Mouse (Mus musculus) embryo, embryonic 10.5 days (tissue): ENCODE measurements around the gene Smndc1.
A peak's percentile ranks its signal among the peaks of the same experiment; 100 is the strongest.
"Not testable (repeated sequence)": the region's sequence is repeated elsewhere in the genome, so short reads cannot be mapped to it uniquely, and the experiment has no call there.

ENCODE experiments used
- DNase-seq: peaks from one replicate; pipeline ENCODE4 v3.0.0-alpha.2; 2015; ENCODE audit warnings: low spot score

Gene Smndc1

DNA sequence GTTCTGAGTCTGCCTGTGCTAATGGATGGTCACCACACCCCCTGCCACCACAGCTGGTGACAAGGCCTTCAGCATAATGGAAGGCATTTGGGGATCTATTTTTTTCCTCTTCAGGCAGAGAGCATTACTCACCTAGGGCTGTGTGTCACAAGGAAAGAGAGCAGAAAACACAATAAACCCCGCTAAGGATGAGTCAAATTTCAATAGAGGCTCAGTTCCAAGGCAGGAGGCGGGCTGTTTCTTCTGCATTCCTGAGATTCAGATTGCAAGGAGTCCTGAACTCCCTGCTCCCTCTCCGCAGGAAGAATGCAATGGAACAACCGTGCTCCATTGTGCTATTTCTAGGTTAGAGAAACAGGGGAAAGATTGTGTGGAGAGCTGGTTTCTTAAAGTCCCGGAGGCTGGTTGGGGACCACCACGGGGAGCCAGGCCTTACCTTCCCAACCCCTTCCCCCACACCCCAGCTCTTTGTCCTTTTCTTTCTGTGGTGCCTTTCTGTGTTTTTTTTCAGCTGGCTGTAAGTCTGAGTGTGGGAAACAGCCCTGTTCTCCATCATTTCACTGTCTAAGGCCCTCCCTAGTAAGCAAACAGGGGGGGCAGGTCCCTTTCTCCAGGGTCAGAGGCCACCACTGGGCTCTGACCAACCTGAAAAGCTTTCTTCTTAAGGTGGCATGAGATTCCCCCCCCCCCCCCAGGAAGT is 21.9 kb upstream of the Smndc1 start:
- peak; percentile 77 for DNase-seq

GRCm38 (mm10) chr19:53409663-53410307 is 19.4 kb upstream of the Smndc1 start:
- DNase-seq: no peak

DNA sequence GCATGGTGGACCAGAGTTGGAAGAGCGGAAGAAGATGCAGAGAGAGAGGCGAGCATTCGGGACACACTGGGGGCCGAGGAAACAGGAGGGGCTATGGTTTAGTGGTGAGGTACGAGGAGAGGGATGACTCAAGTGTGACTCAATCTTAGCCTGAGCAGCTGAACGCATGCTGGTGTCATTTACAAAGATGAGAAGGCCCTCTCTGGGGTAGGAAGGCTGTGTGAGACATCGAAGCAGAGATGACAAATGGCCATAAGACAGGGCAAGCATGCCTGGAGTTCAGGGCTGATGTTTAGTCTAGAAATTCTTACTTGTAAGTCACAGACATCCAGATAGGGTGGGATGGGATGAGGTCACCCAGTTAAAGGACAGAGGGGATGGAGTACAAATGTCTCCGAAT is 18.0 kb upstream of the Smndc1 start:
- no peak for DNase-seq

DNA sequence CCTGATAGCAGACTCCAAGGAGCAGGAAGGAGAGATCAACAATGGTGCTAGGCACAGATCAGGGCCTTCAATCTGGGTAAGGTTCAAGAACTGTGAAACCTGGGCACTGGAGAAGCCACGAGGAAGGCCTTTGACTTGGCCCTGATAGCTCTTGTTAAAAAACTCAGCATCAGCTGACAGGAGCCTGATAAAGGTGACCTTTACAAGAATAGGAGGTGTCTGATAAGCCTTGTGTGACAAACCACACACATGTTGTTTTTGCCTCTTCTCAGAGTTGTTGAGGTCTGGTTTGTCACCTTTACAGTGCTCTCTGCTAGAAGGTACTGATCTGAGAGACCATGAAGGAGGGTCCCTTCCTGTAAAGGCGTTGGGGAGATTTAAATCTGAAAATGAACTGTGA is 17.0 kb upstream of the Smndc1 start:
- no peak for DNase-seq

GRCm38 (mm10) chr19:53405810-53406209 is 15.4 kb upstream of the Smndc1 start:
- no peak for DNase-seq

GRCm38 (mm10) chr19:53404837-53405356 is 14.5 kb upstream of the Smndc1 start:
- no peak for DNase-seq

DNA sequence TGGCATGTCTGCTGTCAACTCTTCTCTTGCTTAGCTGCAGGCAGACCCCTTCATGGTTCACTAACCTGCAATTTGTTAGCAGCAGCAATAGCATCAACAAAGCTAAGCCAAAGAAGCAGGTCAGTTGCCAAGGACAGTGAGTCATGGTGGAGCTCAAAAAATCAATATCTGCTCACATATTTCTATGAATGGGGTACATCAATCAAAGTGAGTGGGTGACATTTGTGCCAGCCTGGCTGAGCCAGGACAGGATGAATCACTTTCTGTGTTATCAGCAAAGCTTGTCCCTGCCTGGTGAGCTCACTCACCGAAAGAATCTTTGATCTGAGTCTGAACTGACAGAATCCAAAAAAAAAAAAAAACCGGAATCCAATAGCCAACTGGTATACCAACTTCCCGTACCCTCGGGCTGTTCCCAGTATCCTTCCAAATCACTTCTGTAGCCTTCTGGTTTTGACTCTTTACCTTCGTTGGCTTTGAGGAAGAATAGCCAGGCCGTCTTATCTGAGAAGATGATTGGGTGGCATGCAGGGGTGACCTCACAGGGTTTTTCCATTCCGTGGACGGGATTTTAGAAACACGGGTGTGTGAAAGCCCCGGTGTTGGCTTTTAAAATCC is 13.9 kb upstream of the Smndc1 start:
- DNase-seq: no peak

GRCm38 (mm10) chr19:53402741-53403432 is 12.5 kb upstream of the Smndc1 start:
- no peak for DNase-seq

- DNase-seq: no peak
Observed at GRCm38 (mm10) chr19:53400332-53401110, 10.1 kb upstream of the Smndc1 start.

GRCm38 (mm10) chr19:53399213-53399612 is 8.8 kb upstream of the Smndc1 start:
- DNase-seq: no peak

GRCm38 (mm10) chr19:53397451-53398233 is 7.3 kb upstream of the Smndc1 start:
- DNase-seq: no peak

GRCm38 (mm10) chr19:53395805-53396204 is 5.4 kb upstream of the Smndc1 start:
- DNase-seq: not testable (repeated sequence)

GRCm38 (mm10) chr19:53394956-53395355 is 4.6 kb upstream of the Smndc1 start:
- DNase-seq: not testable (repeated sequence)

GRCm38 (mm10) chr19:53394552-53394951 is 4.2 kb upstream of the Smndc1 start:
- peak; percentile 85 for DNase-seq

GRCm38 (mm10) chr19:53393646-53394045 is 3.3 kb upstream of the Smndc1 start:
- DNase-seq: no peak

- no peak for DNase-seq
Observed at GRCm38 (mm10) chr19:53392781-53393343, 2.5 kb upstream of the Smndc1 start.

DNA sequence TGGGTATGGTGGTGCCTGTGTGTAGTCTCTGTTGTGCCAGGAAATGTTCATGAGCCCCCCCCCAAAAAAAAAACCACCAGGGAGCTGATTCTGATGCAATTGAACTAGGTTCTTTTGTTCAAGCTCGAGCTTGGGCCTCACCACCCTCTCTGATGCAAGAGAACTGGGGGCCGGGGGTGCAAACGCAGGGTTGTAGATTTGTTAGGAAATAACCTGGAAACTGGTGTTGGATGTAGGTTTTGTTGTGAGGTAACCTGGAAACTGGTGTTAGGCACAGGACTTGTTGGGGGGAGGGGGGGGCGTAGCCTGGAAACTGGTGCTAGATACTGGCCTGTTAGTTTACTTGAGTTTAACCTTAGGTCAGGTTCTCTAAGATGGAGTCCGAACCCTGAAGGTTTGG is 1.4 kb upstream of the Smndc1 start:
- DNase-seq: no peak

GRCm38 (mm10) chr19:53391386-53391785 is 1.0 kb upstream of the Smndc1 start:
- no peak for DNase-seq

DNA sequence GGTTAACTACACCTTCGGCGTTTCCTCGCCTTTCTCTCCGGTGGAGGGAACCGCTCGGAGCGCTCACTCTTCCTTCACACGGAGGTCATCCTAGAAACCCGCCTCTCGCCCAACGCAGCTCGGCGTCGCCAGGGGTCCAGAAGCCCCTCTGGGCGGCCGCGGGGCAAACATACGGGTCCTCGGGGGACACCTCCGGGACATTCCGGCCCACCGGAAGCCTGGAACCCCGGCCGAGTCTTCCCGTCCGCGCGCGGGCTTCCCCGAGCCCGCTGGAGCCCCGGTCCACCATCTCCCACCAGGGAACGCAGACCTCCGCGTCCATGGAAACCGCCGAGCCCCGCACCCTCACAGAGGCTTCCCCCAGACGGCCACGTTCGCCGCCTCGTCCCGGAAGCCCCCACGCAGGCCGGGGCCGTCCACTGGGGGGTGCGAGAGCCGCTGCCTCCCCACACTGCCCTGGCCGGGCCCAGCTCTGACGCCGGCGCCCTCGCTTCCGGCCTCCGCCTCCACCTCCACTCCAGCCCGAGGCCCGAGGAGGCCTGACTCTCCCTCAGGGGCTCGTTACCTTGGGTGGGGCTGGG is 437 bp downstream of the Smndc1 start:
- peak; percentile 44 for DNase-seq

DNA sequence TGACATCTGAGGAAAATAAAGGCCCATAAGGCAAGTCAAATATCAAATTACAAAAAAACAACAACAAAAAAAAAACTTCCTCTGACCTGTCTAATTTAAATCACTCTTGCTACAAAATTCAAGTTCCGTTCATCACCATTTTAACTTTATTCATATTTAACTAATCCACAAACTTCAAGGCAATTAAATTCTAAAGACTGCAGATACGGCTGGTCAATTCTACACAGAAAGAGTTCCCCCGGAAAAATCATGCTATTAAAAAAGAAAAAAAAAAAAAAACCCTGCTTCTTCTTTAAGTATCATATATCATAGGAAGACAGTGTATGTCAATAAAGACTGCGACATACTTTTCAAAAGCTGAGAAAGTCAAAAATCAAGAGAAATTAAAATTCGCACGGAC is 961 bp downstream of the Smndc1 start:
- no peak for DNase-seq
